Mouse (Mus musculus): Measurements from ENCODE around the gene Wwc2.

Gene Wwc2

GRCm38 (mm10) chr8:47989655-47990385 lies 904 bp downstream of the Wwc2 start:
- DNase-seq (ENCODE audit: low read depth, low spot score): peak; percentile 42

DNA sequence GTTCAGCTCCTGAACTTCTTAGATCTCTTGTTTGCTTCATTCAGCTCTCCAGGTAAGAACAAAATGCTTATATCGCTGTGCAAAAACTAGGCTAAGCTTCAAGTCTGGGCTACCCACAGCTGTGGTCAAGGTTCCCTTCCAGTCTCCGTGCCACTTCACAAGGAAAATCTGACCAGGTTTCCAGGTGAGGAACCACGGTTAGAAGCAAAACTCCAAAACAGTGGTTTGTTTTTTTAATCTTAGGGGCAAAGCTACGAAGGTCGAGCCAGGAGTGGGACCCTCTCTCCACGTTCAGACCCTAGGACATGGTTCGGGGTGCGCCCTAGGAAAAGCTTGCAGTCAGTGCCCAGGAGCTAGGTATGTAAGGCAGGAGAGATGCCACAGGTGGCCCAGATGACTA lies 1.5 kb downstream of the Wwc2 start:
- no peak for DNase-seq (ENCODE audit: low read depth, low spot score)

DNA sequence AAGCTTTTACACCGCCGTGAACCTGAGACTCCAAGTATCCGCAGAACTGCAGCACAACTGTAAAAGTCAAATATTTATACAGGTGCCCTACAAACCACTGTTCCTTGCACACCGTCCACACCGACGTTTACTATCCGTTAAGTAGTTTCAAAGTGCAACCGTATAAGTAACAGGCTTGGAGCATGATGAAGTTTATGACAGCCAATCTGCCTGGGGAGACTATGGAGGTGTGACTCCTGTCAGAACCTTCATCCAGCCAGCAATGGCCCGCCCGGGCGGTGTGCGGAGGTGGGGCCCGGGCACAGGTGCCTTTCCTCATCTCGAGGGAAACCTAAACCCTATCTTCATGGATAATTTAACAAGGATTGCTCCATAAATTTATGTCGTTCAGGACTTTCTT lies 2.6 kb downstream of the Wwc2 start:
- no peak for DNase-seq (ENCODE audit: low read depth, low spot score)

DNA sequence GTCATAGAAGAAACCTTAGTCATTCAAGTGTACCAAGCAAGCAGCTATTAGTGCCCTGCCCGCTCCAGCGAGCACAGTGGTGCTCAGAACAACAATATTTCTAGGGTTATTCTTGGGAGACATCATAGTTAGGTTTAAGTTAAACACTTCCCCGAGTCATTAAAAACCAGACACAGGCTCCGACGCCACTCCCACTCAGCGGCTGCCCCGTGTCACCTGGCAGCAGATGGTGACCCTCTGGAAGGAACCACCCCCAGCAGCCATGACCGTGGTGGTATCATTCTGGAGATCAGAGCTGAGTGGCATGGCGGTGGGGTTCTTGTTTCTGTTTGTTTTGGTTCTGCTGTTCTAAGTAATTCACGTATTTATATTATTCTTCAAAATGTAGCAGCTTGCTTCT lies 5.1 kb downstream of the Wwc2 start:
- DNase-seq (ENCODE audit: low read depth, low spot score): no peak

GRCm38 (mm10) chr8:47985243-47985642 lies 5.5 kb downstream of the Wwc2 start:
- no peak for DNase-seq (ENCODE audit: low read depth, low spot score)

DNA sequence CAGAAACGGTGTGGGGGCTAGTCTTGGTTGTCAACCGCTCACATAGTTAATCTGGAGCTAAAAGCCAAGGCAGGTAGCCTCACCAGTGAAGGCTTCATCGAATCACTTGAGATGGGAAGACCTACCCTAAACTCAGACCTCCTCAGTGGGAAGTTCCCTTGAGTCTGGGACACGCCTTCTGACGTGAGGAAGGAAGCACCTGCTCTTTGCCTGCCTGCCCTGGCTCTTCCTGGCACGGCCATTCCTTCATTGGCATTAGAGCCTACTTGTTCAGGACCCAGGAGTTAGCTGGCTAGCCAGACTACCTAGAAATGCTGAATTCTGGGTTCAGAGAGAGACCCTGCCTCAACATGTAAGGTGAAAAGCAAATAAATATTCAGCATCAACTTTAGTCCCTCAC lies 9.6 kb downstream of the Wwc2 start:
- no peak for DNase-seq (ENCODE audit: low read depth, low spot score)

DNA sequence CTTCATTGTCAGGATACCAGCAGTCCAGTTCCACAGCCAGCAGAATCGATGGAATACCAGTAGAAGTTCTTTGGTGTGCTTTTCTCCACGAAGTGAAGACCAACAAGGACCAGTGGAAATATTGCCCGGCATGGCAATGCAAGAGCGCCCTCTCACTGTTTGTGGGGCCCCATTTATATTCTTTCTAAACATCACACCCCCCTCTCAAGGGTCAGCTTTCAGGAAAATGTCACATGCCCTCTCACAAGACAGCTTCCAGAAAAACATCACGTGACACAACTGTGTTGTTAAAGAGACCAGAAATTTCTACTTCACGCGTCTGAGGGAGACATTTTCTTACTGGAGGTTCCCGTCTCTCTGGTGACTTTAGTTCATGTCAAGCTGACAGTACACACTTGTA lies 10.8 kb downstream of the Wwc2 start:
- no peak for DNase-seq (ENCODE audit: low read depth, low spot score)

GRCm38 (mm10) chr8:47978755-47979154 lies 12.0 kb downstream of the Wwc2 start:
- DNase-seq (ENCODE audit: low read depth, low spot score): no peak

DNA sequence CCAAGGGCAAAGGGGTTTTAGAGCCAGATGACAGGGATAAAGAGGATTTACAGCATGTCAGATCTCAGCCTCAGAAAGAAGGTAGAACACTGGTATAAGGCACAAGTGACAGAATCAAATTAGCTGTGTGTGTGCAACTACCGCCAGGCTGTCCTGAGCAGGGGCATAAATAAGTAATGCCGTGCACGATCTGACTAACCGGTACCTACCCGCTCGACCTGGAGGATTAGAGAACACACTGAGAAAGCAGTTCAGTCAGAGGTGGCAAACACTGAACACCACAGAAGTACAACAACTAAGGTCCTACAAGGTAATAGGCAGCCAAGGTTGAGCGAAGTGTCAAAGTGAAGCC lies 15.8 kb downstream of the Wwc2 start:
- DNase-seq (ENCODE audit: low read depth, low spot score): no peak

DNA sequence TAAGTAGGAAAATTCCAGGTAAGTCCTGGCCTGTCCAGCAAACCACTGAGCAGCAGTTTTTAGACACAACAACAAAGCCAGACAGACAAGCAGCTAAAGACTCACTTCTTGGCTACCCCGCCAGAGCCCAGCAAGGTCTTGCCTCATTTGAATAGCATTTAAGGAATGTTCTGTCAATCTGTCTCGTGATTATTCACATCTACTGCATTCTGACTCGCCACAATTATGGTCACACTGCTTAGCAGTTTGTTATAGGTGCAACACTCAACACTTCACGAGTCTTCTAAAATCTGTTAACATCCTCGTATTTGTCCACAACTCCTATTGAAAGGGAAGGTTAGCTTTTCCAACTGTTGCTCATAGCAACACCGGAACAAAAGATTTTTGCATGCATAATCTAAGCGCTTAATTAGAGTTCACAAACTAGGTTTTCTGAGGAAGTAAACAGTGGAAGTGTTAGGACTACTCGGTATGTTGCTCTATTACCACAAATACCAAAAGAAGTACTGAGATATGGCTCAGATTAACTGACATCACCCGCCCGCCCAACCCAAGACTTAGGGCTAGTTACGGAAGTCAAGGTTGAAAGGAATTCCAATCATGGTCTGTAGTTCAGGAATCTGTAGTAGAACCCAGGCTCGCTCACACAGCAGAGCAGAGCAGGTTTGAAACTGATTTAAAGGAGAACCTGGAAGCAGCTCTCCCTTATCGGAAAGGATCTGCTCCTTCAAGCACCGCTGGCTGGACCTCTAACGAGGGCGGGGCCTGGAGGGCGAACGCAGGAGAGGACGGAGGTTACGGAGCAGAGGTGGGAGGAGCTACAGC lies 16.4 kb downstream of the Wwc2 start:
- peak; percentile 72 for DNase-seq (ENCODE audit: low read depth, low spot score)

DNA sequence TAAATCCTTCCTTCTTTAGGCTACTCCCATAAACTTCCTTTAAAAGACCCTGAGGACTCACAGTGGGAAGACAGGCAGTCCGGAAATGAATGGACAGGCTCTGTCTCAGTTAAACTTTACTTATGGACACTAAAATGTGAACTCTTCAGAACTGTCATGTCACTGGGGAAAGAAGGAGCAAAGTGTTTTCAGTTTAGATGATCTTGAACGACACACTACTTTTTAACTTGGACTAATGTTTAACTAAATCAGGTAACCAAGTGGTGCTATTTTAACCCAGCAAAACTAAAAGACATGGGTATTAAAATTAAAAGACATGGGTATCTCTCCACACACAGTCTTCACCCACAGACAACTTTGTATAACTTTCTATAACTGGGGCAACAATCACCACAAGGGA lies 19.6 kb downstream of the Wwc2 start:
- DNase-seq (ENCODE audit: low read depth, low spot score): no peak

GRCm38 (mm10) chr8:47970576-47970975 lies 20.1 kb downstream of the Wwc2 start:
- DNase-seq (ENCODE audit: low read depth, low spot score): no peak

DNA sequence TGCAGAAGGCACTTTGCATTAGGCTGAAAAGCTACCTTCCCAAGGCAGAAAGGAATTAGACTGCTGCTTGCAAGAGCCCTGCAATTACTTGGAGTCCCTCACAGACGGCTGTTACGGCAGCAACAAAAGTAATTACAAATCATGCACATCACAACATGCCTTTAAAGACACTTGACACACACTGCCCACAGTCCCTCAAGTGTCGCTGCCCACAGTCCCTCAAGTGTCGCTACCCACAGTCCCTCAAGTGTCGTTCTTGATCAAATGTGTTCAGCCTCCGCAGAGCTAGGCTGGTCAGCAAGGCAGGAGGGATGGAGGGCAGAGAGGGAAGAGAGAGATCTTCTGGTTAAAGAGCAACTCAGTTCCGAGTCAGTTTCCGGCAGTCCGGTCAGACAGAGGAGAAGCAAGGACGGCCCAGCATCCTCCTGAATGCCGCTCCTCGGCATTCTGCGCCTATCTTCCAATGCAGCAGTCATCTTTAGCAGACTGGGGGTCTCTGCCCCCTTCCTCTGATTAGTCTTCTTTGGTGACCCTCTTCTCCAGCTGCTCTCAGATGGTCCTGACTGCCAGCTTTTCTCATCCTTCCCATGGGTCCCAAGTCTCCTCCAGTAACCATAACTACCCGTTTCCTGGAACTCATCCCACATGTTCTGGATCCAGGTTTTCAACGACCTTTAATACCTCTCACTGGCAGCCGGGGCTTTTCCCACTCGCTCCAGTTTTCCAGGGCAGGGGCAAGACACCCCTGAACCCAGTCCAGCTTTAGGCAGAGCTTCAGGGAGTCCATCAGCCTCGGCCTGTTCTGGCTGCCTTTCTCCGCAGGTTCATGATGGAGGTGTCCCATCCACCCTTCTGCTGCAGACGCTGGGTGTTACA lies 23.4 kb downstream of the Wwc2 start:
- DNase-seq (ENCODE audit: low read depth, low spot score): no peak

DNA sequence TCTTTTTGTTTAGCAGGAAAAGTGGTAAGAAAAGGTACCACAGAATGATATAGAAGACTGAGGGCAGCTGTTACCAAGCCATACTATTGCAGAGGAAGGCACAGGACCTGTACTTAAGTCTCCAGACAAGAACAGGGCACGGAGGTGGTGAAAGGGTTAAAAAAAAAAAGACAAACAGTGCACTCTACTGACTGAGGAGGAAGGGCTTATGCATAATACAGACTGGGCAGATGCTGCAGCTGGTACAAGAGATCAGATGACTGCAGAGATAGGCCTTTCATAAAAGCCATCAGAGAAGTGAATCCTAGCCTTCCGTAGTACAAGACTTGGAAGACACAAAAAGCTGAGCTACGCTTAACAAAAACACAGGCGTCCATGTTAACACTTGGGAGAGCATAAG lies 28.2 kb downstream of the Wwc2 start:
- DNase-seq (ENCODE audit: low read depth, low spot score): no peak

DNA sequence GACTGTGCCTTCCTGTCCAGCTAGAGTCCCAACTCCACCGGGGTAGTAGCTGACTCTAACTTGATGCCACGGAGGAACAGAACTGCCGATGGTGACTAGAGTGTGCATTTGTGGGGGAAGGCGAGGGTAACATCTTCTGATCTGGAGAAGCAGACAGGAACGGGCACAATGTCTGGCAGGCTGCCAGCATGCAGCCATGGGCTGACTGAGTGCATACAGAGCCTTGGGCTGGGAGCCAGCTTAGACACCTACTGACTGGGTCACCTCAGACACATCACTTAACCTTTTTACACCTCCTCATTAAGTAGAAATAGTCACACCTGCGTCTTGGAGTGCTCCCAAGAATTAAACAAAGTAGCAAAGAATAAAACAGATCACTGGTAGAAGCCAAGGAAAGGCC lies 28.7 kb downstream of the Wwc2 start:
- no peak for DNase-seq (ENCODE audit: low read depth, low spot score)

GRCm38 (mm10) chr8:47957560-47957959 lies 33.2 kb downstream of the Wwc2 start:
- DNase-seq (ENCODE audit: low read depth, low spot score): no peak

DNA sequence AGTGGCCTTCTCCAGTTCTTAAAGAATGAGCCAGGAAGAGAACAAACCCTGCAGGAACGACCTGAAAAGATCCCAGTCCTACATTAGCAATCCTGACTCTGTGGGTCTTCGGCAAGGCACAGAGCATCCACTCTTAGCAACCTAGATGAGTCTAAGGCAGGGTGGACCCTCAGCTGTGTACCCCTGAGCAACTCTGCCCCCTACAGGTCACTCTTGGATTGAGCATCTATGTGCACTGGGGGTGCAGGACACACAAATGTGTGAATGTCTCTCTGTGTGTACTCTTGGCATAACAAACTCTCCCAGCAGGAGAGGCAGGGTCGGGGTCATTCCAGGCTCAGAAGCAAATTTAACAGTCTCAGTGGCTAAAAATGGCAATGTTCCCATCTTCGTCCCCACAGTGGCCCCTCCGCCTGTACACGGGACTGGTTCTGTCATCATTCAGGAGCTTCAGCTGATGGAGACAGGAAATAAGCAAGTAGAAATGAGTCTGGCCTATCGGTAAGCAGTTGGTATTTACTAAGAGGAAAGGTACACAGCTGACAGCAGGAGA lies 39.3 kb downstream of the Wwc2 start:
- DNase-seq (ENCODE audit: low read depth, low spot score): no peak

DNA sequence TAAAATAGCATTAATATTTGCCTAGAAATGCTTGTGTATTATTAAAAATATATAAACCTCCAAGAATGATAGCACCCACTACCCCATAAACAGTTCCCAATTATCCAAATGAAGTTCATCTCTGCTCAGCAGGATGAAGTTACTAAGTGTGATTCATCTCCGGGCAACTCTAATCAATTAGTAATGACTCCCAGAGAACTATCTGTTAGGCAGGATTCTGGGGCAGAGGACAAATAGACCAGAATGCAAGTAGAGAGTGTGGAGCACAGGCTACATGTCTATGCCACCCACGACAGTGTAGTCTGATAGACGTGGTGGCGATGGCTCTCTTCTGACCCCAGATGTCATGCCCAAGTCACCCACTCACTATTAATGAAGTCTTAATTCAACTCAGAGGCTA lies 41.9 kb downstream of the Wwc2 start:
- DNase-seq (ENCODE audit: low read depth, low spot score): no peak

- DNase-seq (ENCODE audit: low read depth, low spot score): no peak
These were observed 42.8 kb downstream of the Wwc2 start for GRCm38 (mm10) chr8:47947672-47948618.

GRCm38 (mm10) chr8:47943049-47943448 lies 47.7 kb downstream of the Wwc2 start:
- no peak for DNase-seq (ENCODE audit: low read depth, low spot score)

DNA sequence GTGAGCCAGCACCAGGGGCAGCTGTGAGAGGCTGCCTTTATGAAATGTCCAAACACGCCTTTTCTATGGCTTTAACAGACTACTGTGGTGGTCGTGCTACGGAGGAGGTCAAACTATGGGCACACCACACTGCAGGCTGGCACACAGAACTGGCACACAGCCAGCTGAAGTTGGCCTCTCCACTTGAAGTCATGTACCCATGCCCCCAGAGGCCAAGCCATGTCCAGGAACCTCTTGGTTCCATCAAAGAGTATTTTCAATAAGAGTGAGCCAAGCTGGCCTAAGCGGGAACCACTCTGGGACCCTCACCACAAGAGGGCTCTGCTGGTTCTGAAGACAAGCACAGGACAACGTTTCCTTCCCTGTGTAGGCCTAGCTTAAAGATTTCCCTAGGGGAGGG lies 49.7 kb downstream of the Wwc2 start:
- DNase-seq (ENCODE audit: low read depth, low spot score): no peak

All from mesoderm, embryonic 11.5 days (tissue).